Mouse (Mus musculus) central nervous system, embryonic 18 days (tissue): ENCODE data around the gene Dag1. TPM values are rescaled to one million over a fixed set of nuclear protein-coding genes. Genes with fewer than 3 reads are reported as not detected.

Experiments used
- polyA plus RNA-seq: library from polyadenylated mRNA; depleted of rRNA; stranded (reverse); fragments of >200 nt; gene quantifications from 2 replicates; pipeline ENCODE4 v1.2.3, GENCODE M21; 2012; rRNA removed

Dag1 gene
- 33.7 and 34.6 TPM in 2 replicates for polyA plus RNA-seq

DNA sequence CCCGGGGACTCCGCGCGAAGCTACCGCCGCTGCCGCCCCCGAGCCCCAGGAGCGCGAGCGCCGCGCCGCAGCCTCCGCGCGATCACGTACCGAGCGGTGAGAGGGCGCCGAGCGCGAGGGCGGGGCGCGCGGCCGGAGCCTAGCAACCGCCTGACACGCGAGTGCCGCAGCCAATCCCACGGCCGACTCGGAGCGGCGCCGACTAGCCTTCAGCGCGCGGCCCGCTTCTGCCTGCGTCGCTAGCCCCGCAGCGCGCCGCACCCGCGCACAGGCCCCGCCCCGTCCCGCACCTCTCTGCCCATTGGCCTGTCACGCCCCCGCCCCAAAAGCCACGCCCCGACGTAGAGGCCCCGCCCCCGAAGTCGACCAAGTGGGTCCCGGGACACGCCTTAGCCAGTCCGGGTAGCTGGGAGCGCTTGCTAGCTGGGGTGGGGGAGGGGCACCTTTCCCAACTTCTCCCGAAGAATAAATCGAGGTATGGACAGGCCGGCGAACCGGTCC, at the start of gene Dag1:
Gene Dag1 (minus strand): TSS at position 269 of the 501 bp plus-strand sequence.

GRCm38 (mm10) chr9:108305629-108306520, 42.1 kb upstream of the Dag1 start, which contains the start of the genes Rhoa and Tcta:
Gene Rhoa (plus strand): TSS chr9:108306129.
Gene Tcta (minus strand): TSS chr9:108306160.

GRCm38 (mm10) chr9:108296453-108297355, 32.9 kb upstream of the Dag1 start, which contains the start of gene Amt:
Gene Amt (plus strand): TSS chr9:108296853.

GRCm38 (mm10) chr9:108290016-108290750, 26.4 kb upstream of the Dag1 start, which contains the start of gene Nicn1:
Gene Nicn1 (plus strand): TSS chr9:108290429.

DNA sequence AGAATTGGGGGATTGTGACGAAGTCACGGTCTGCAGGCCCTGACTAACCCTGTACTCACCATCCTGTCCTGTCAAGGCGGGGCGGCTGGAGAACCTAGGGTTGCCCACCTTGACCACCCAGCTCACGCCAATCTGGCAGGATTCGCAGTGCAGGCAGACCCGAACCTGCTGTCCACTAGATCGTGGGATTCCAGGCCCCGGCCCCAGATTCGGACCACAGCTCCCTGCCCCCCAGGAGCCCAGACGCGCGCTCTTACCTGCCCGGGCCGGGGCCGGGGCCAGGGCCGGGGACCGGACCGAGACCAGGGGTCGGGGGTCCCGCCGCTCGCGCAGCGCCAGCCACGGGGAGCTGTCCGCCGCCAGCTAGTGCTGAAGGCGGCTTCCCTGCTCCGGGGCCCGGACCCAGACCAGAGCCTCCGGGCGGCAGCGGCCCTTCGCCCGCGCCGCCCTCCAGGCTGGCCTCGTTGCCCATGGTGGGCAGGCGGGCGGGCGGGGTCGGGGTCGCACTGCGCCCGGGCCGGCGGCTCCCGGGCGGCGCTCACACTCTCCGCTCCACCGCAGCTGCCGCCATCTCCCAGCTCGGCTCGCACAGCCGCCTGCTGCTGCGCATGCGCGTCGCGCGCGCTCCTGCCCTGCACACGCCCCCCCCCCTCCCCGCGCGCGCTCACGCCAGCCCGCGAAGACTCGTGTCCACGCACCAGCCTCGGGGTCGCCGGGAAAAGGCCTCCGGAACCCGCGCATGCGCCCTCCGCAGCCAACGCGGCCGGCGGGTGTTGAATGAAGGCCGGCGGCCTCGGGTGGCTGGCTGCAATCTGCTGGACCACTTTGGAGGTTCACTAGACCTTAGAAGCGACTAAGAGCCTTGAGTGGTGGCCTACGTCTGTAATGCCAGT, 73.7 kb downstream of the Dag1 start, which contains the start of gene Bsn:
Gene Bsn (minus strand): TSS at position 598 of the 893 bp plus-strand sequence.

Other genes starting within 250 kb of the Dag1 start
- 13.7 and 14.8 TPM in 2 replicates for gene Gmppb, start 214.7 kb downstream of the Dag1 start, polyA plus RNA-seq
- gene Amigo3, start 210.8 kb downstream of the Dag1 start, polyA plus RNA-seq, result 1.8 and 2.4 TPM in 2 replicates
- 0.08 TPM in 1 of 2 replicates, not detected in the other for gene Mst1, start 183.5 kb downstream of the Dag1 start, polyA plus RNA-seq
- 69.5 and 73.6 TPM in 2 replicates for gene Rnf123, start 180.6 kb downstream of the Dag1 start, polyA plus RNA-seq
- 47.2 and 50.7 TPM in 2 replicates for gene Apeh, start 169.4 kb downstream of the Dag1 start, polyA plus RNA-seq
- 20.1 and 25.7 TPM in 2 replicates for gene Bsn, start 73.6 kb downstream of the Dag1 start, polyA plus RNA-seq
- 104 and 128 TPM in 2 replicates for gene Nicn1, start 26.5 kb upstream of the Dag1 start, polyA plus RNA-seq
- 62.3 and 64.8 TPM in 2 replicates for gene Amt, start 32.9 kb upstream of the Dag1 start, polyA plus RNA-seq
- gene Rhoa, start 42.2 kb upstream of the Dag1 start, polyA plus RNA-seq, result 143 and 147 TPM in 2 replicates
- 34.3 and 38.3 TPM in 2 replicates for gene Tcta, start 42.2 kb upstream of the Dag1 start, polyA plus RNA-seq
- gene Gpx1, start 74.9 kb upstream of the Dag1 start, polyA plus RNA-seq, result 311 and 335 TPM in 2 replicates
- gene Usp4, start 83.9 kb upstream of the Dag1 start, polyA plus RNA-seq, result 124 and 135 TPM in 2 replicates
- 3.3 and 3.5 TPM in 2 replicates for gene 1700102P08Rik, start 128.8 kb upstream of the Dag1 start, polyA plus RNA-seq
- 2.2 and 2.7 TPM in 2 replicates for gene Ccdc36, start 164.5 kb upstream of the Dag1 start, polyA plus RNA-seq
- gene BC048562, start 172.5 kb upstream of the Dag1 start, polyA plus RNA-seq, result not detected in 2 replicates
- gene Ccdc71, start 196.6 kb upstream of the Dag1 start, polyA plus RNA-seq, result 32.4 and 35.2 TPM in 2 replicates
- 67.4 and 67.8 TPM in 2 replicates for gene Klhdc8b, start 197.6 kb upstream of the Dag1 start, polyA plus RNA-seq
- 25.1 and 35.7 TPM in 2 replicates for gene Lamb2, start 215.8 kb upstream of the Dag1 start, polyA plus RNA-seq
- 131 and 138 TPM in 2 replicates for gene Usp19, start 226.6 kb upstream of the Dag1 start, polyA plus RNA-seq
- 120 and 140 TPM in 2 replicates for gene Qars, start 243.7 kb upstream of the Dag1 start, polyA plus RNA-seq